Mouse (Mus musculus) CH12.LX (cell line): Measurements from ENCODE around the gene Nefh. TPM values are rescaled to one million over a fixed set of nuclear protein-coding genes. Genes with fewer than 3 reads are reported as not detected.

Experiments used
- DNase-seq: peaks from one replicate; pipeline ENCODE4 v3.0.0-alpha.2; 2013; ENCODE audit errors: extremely low read depth
- H3K27ac ChIP-seq: 2 replicates; pipeline ENCODE4 v1.5.1; 2012; ENCODE audit warnings: low read depth, mild to moderate bottlenecking, control low read depth, moderate library complexity; ENCODE audit not compliant: insufficient read depth
- H3K27me3 ChIP-seq: replicated peaks from 2 replicates; pipeline ENCODE3; 2012; ENCODE audit warnings: inconsistent platforms
- H3K36me3 ChIP-seq, 2 experiments: replicated peaks in 1 of 2; 2 replicates each; pipeline versions ENCODE3 to v1.6.1; 2012; ENCODE audit warnings: inconsistent platforms in 1 of 2, low read length in 1 of 2, mild to moderate bottlenecking in 1 of 2, mixed read lengths in 1 of 2, moderate library complexity in 1 of 2; ENCODE audit not compliant: control insufficient read depth in 1 of 2, insufficient read depth in 1 of 2
- H3K4me1 ChIP-seq, 2 experiments: 2 replicates each; pipeline ENCODE4 v1.6.1; 2012; ENCODE audit warnings: inconsistent platforms in 1 of 2, moderate library complexity in 1 of 2; ENCODE audit not compliant: insufficient read depth in 2 of 2, control insufficient read depth in 1 of 2
- H3K4me2 ChIP-seq: 2 replicates; pipeline ENCODE4 v1.6.1; 2012; ENCODE audit warnings: low read depth, mild to moderate bottlenecking, control low read depth; ENCODE audit not compliant: poor library complexity, insufficient read depth, severe bottlenecking
- H3K4me3 ChIP-seq, 3 experiments: fragments of 150-350 bp in 1 of 3; sonication (generic) in 1 of 3; replicated peaks in 1 of 3; 2 replicates each; pipeline versions ENCODE3 to v1.5.1; 2011 to 2012; ENCODE audit warnings: low read depth in 2 of 3, low read length in 2 of 3, mild to moderate bottlenecking in 2 of 3, moderate library complexity in 2 of 3, control low read depth in 1 of 3, improper control_type of control experiment in 1 of 3, inconsistent platforms in 1 of 3, mixed read lengths in 1 of 3; ENCODE audit not compliant: poor library complexity in 1 of 3
- H3K79me2 ChIP-seq: replicated peaks from 2 replicates; pipeline ENCODE4 v1.6.1; 2012; ENCODE audit warnings: mild to moderate bottlenecking, moderate library complexity; ENCODE audit not compliant: control insufficient read depth, poor library complexity, insufficient read depth, severe bottlenecking; ENCODE audit errors: extremely low read depth
- H3K9ac ChIP-seq: 2 replicates; pipeline ENCODE4 v1.6.1; 2012; ENCODE audit warnings: low read depth, mild to moderate bottlenecking, control low read depth, moderate library complexity; ENCODE audit not compliant: insufficient read depth
- H3K9me3 ChIP-seq: replicated peaks from 2 replicates; pipeline ENCODE3; 2012; ENCODE audit warnings: low read length, inconsistent platforms, mixed read lengths
- BHLHE40 ChIP-seq: IDR thresholded peaks from 2 replicates; pipeline ENCODE4 v1.6.1; 2011; ENCODE audit warnings: mild to moderate bottlenecking, low read depth, low read length, improper control_type of control experiment
- CHD1 ChIP-seq: IDR thresholded peaks from 2 replicates; pipeline ENCODE4 v1.6.1; 2012; ENCODE audit warnings: low read depth, low read length, improper control_type of control experiment, inconsistent platforms
- CHD2 ChIP-seq: IDR thresholded peaks from 2 replicates; pipeline ENCODE4 v1.6.1; 2011; ENCODE audit warnings: low read length, improper control_type of control experiment
- CTCF ChIP-seq, 2 experiments: IDR thresholded peaks in 1 of 2; conservative IDR thresholded peaks in 1 of 2; 2 replicates each; pipeline ENCODE4 v1.5.1; 2011 to 2012; ENCODE audit warnings: low read depth in 2 of 2, low read length in 2 of 2, improper control_type of control experiment in 1 of 2, inconsistent platforms in 1 of 2, mild to moderate bottlenecking in 1 of 2, moderate library complexity in 1 of 2
- EP300 ChIP-seq: IDR thresholded peaks from 2 replicates; pipeline ENCODE4 v1.6.1; 2011; ENCODE audit warnings: low read length, improper control_type of control experiment
- ETS1 ChIP-seq: conservative IDR thresholded peaks from 2 replicates; pipeline ENCODE4 v1.6.1; 2012; ENCODE audit warnings: low read depth, mild to moderate bottlenecking, inconsistent platforms, low read length, improper control_type of control experiment, moderate library complexity
- GABPA ChIP-seq: IDR thresholded peaks from 2 replicates; pipeline ENCODE4 v1.6.1; 2012; ENCODE audit warnings: low read depth, low read length, improper control_type of control experiment, inconsistent platforms; ENCODE audit not compliant: insufficient replicate concordance
- HCFC1 ChIP-seq: IDR thresholded peaks from 2 replicates; pipeline ENCODE4 v1.6.1; 2012; ENCODE audit warnings: low read depth, mild to moderate bottlenecking, inconsistent platforms, low read length, improper control_type of control experiment
- IRF4 ChIP-seq: IDR thresholded peaks from 2 replicates; pipeline ENCODE4 v1.6.1; 2014; ENCODE audit warnings: low read depth, mild to moderate bottlenecking, inconsistent platforms, low read length, improper control_type of control experiment
- JUN ChIP-seq: IDR thresholded peaks from 2 replicates; pipeline ENCODE4 v1.6.1; 2011; ENCODE audit warnings: low read depth, mild to moderate bottlenecking, low read length, improper control_type of control experiment, moderate library complexity; ENCODE audit not compliant: insufficient read depth
- JUND ChIP-seq: conservative IDR thresholded peaks from 2 replicates; pipeline ENCODE4 v1.6.1; 2011; ENCODE audit warnings: low read depth, low read length, improper control_type of control experiment
- MAFK ChIP-seq: IDR thresholded peaks from 2 replicates; pipeline ENCODE4 v1.6.1; 2011; ENCODE audit warnings: low read length, improper control_type of control experiment; ENCODE audit not compliant: insufficient replicate concordance
- MAX ChIP-seq: IDR thresholded peaks from 2 replicates; pipeline ENCODE4 v1.6.1; 2011; ENCODE audit warnings: low read length, improper control_type of control experiment
- MAZ ChIP-seq: IDR thresholded peaks from 2 replicates; pipeline ENCODE4 v1.6.1; 2012; ENCODE audit warnings: low read depth, mild to moderate bottlenecking, inconsistent platforms, low read length, improper control_type of control experiment, moderate library complexity
- MEF2A ChIP-seq: IDR thresholded peaks from 2 replicates; pipeline ENCODE4 v1.6.1; 2014; ENCODE audit warnings: low read depth, mild to moderate bottlenecking, inconsistent platforms, low read length, improper control_type of control experiment, borderline replicate concordance
- MYC ChIP-seq: IDR thresholded peaks from 2 replicates; pipeline ENCODE4 v1.6.1; 2011; ENCODE audit warnings: low read depth, mild to moderate bottlenecking, improper control_type of control experiment, low read length
- NELFE ChIP-seq: IDR thresholded peaks from 2 replicates; pipeline ENCODE4 v1.6.1; 2011; ENCODE audit warnings: low read depth, low read length, improper control_type of control experiment
- PAX5 ChIP-seq: IDR thresholded peaks from 2 replicates; pipeline ENCODE4 v1.6.1; 2012; ENCODE audit warnings: low read length, inconsistent platforms, mixed read lengths
- POLR2A ChIP-seq: IDR thresholded peaks from 2 replicates; pipeline ENCODE4 v1.6.1; 2011; ENCODE audit warnings: low read depth, mild to moderate bottlenecking, improper control_type of control experiment, low read length
- POLR2AphosphoS2 ChIP-seq: IDR thresholded peaks from 2 replicates; pipeline ENCODE4 v1.6.1; 2011; ENCODE audit warnings: low read depth, low read length, improper control_type of control experiment
- RAD21 ChIP-seq: IDR thresholded peaks from 2 replicates; pipeline ENCODE4 v1.6.1; 2011; ENCODE audit warnings: low read depth, mild to moderate bottlenecking, low read length, improper control_type of control experiment, moderate library complexity
- RCOR1 ChIP-seq: conservative IDR thresholded peaks from 2 replicates; pipeline ENCODE4 v1.6.1; 2012; ENCODE audit warnings: low read depth, mild to moderate bottlenecking, inconsistent platforms, low read length, improper control_type of control experiment
- SMC3 ChIP-seq: IDR thresholded peaks from 2 replicates; pipeline ENCODE4 v1.6.1; 2011; ENCODE audit warnings: low read depth, low read length, improper control_type of control experiment
- TBP ChIP-seq: conservative IDR thresholded peaks from 2 replicates; pipeline ENCODE4 v1.6.1; 2011; ENCODE audit warnings: low read depth, low read length, improper control_type of control experiment
- TCF12 ChIP-seq: IDR thresholded peaks from 2 replicates; pipeline ENCODE4 v1.6.1; 2014; ENCODE audit warnings: low read depth, mild to moderate bottlenecking, inconsistent platforms, low read length, improper control_type of control experiment
- UBTF ChIP-seq: IDR thresholded peaks from 2 replicates; pipeline ENCODE4 v1.6.1; 2012; ENCODE audit warnings: low read depth, mild to moderate bottlenecking, inconsistent platforms, low read length, improper control_type of control experiment, moderate library complexity
- USF2 ChIP-seq: conservative IDR thresholded peaks from 2 replicates; pipeline ENCODE4 v1.6.1; 2011; ENCODE audit warnings: low read depth, low read length, improper control_type of control experiment
- ZC3H11A ChIP-seq: IDR thresholded peaks from 2 replicates; pipeline ENCODE4 v1.6.1; 2012; ENCODE audit warnings: low read depth, mild to moderate bottlenecking, inconsistent platforms, low read length, improper control_type of control experiment
- ZKSCAN1 ChIP-seq: IDR thresholded peaks from 2 replicates; pipeline ENCODE4 v1.6.1; 2012; ENCODE audit warnings: low read depth, inconsistent platforms, low read length, improper control_type of control experiment, borderline replicate concordance
- dilution Hi-C: fragments of 300-500 bp; cut with MboI; formaldehyde crosslinking; loops from 2 replicates; pipeline ENCODE4 v1.14.3; 2020; ENCODE audit warnings: low sequenced_read_pairs; ENCODE audit not compliant: extremely low pct_unique_long_range_greater_than_20kb, extremely low pct_ligation_motif_present
- in situ Hi-C: fragments of 300-500 bp; cut with MboI; formaldehyde crosslinking; loops from 3 replicates; pipeline ENCODE4 v1.14.3; 2019; ENCODE audit warnings: low sequenced_read_pairs, low pct_ligation_motif_present, low pct_unique_long_range_greater_than_20kb, mixed read lengths
- polyA plus RNA-seq: library from polyadenylated mRNA; unstranded; fragments of >175 nt; gene quantifications from 2 replicates; pipeline ENCODE4 v1.2.1, GENCODE M21; 2012; ENCODE audit warnings: low read depth; ENCODE audit not compliant: insufficient read length
- total RNA-seq, 2 experiments: library from RNA; depleted of rRNA; stranded (reverse); fragments of 300-350 nt in 1 of 2; fragments of >200 nt in 1 of 2; gene quantifications; 2 replicates each; pipeline ENCODE4 v1.2.3; 2012 to 2014

Nefh gene
- total and polyA plus RNA-seq, 3 experiments: 0.06 TPM; not detected in 2

DNA sequence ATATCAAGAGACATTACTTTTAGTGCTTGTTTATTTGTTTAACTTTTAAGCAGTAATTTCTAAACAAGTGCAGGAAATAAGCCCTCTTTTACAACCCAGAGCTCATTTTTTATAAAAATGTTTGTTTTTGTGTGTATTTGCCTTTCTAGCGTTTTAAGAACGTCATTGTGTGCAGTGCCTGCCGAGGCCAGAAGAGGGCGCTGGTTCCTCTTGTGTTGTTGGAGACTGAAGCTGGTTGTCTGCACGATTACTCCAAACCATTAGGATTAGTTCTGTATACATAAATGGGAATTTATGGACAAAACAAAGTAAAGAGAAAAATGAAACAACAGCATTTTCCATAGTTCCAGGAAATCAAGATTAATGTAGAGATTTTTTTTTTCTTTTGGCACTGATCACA, 47.4 kb downstream of the Nefh start:
- in situ Hi-C loops (no loop called here), dilution Hi-C loops (no loop called here)
- peaks cover 4 to 18% of the 10 kb centered on the region in 2 experiments; a peak in 3 of 4 replicates for H3K4me1 ChIP-seq
- no peak overlapping the region for H3K27ac ChIP-seq
- peak; percentile 52 for DNase-seq
- no peak for TF ChIP-seq TBP
- peak; percentile 11; the same call in 1 of the 2 replicates for TF ChIP-seq SMC3
- TF ChIP-seq CTCF (conservative IDR thresholded peaks at IDR 0.05 in 1 of 2, IDR thresholded peaks at IDR 0.05 in 1 of 2; ENCODE audit: low read depth in 2 of 2, low read length in 2 of 2): peak; percentile 64 to 79
- no peak for TF ChIP-seq USF2
- peaks cover 44 to 72% of the 10 kb centered on the region in 2 experiments for H3K36me3 ChIP-seq
- H3K4me2 ChIP-seq: no peak overlapping the region
- no peaks in the 10 kb centered on the region for H3K9me3 ChIP-seq
- H3K27me3 ChIP-seq: no peaks in the 10 kb centered on the region
- no peak overlapping the region for H3K4me3 ChIP-seq
- peaks cover 23% of the 10 kb centered on the region for H3K79me2 ChIP-seq
- H3K9ac ChIP-seq: no peak overlapping the region

DNA sequence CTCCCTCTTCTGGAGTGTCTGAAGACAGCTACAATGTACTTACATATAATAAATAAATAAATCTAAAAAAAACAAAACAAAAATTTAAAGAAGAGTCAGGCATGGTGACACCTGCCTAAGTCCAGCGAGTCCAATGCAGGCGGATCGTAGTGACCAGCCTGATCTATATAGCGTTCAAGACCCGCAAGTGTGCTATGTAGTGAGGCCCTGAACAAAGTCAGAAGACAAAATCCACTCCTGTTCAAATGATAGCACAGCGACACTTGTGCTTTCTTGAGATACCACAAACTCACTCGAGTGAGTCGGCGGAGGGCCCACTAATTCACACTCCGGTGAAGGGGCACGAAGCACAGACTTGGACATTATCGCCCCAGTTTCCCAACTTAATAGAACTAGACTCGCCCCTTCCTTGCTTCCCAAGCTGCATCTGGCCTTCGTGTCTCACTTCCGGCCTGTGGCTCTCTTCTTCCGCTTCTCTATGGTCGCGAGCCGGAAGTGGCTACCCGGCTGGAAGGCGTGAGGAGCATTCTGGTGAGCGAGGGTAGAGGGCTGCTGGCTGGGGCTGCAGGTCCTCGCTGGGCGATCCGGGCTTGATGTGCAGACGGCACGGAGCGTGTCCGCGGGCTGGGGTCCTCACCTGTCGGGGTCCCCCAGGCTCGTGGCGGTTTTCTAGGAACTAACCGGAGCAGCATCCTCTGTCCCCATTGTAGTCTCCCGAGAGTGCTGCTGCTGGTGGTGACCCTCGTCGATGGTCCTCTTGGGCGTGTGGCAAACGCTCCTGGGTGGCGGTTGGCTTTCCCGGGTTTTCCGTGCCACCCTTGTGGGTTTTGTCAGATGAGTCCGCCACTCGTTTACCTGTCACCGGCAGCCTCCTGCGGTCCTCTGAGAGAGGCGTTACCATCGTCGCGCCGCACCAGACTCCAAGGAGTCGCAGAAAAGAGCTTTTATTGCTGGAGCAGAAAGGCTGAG, 52.7 kb downstream of the Nefh start, which contains the start of gene Thoc5:
Gene Thoc5 (plus strand): TSS at position 473 of the 969 bp plus-strand sequence.
- H3K4me2 ChIP-seq: peak within 1 kb of the TSS; percentile 100
- H3K79me2 ChIP-seq: peaks cover 24% of the 10 kb centered on the region
- peak within 1 kb of the TSS; percentile 34 for H3K27ac ChIP-seq
- dilution Hi-C loops: no loop called here
- peak within 1 kb of the TSS; percentile 71 to 72 (median 71) for H3K4me3 ChIP-seq
- H3K9ac ChIP-seq: peak within 1 kb of the TSS; percentile 63
- H3K36me3 ChIP-seq: peaks cover 35 to 61% of the 10 kb centered on the region in 2 experiments
- no peaks in the 10 kb centered on the region for H3K9me3 ChIP-seq
- in situ Hi-C loops: no loop called here
- no peaks in the 10 kb centered on the region for H3K27me3 ChIP-seq
- H3K4me1 ChIP-seq: peaks cover 4 to 23% of the 10 kb centered on the region in 2 experiments; a peak in 3 of 4 replicates
- peak; percentile 95 for DNase-seq
- peak; percentile 95 for TF ChIP-seq POLR2A
- peak; percentile 51; the same call in 1 of the 2 replicates for TF ChIP-seq MEF2A
- TF ChIP-seq MAFK: 0 out of 2 replicates have a peak, but pooled peaks have one; percentile 13
- TF ChIP-seq TBP: peak; percentile 54; the same call in 1 of the 2 replicates
- TF ChIP-seq ZKSCAN1: no peak
- no peak for TF ChIP-seq ZC3H11A
- TF ChIP-seq SMC3: no peak
- TF ChIP-seq PAX5: no peak
- no peak; the same call in 1 of the 2 replicates for TF ChIP-seq GABPA
- TF ChIP-seq RAD21: no peak
- TF ChIP-seq JUND: no peak
- no peak for TF ChIP-seq CTCF (conservative IDR thresholded peaks at IDR 0.05 in 1 of 2, IDR thresholded peaks at IDR 0.05 in 1 of 2; ENCODE audit: low read depth in 2 of 2, low read length in 2 of 2)
- no peak for TF ChIP-seq CHD1
- peak; percentile 76 for TF ChIP-seq TCF12
- TF ChIP-seq MAZ: no peak
- TF ChIP-seq USF2: no peak
- TF ChIP-seq POLR2AphosphoS2: peak; percentile 96
- TF ChIP-seq ETS1: no peak
- 0 out of 2 replicates have a peak, but pooled peaks have one; percentile 22 for TF ChIP-seq RCOR1
- TF ChIP-seq IRF4: peak; percentile 74; the same call in 1 of the 2 replicates
- peak; percentile 90 for TF ChIP-seq HCFC1
- TF ChIP-seq NELFE: peak; percentile 88
- TF ChIP-seq BHLHE40: no peak
- TF ChIP-seq CHD2: peak; percentile 35; the same call in 1 of the 2 replicates
- TF ChIP-seq EP300: no peak
- peak; percentile 76 for TF ChIP-seq MAX
- 0 out of 2 replicates have a peak, but pooled peaks have one; percentile 64 for TF ChIP-seq MYC
- TF ChIP-seq JUN: no peak
- no peak for TF ChIP-seq UBTF
